Mouse (Mus musculus) heart, postnatal 10 days (tissue): ENCODE results near the gene Usp32. TPM values are rescaled to one million over a fixed set of nuclear protein-coding genes. Genes with fewer than 3 reads are reported as not detected.

Experiments
- DNase-seq, 2 experiments: peaks; one replicate each; pipeline ENCODE4 v3.0.0; 2021
- intact Hi-C: fragments of 180-260 bp; cut with DNase I; formaldehyde crosslinking; loops from one replicate; pipeline ENCODE4 v1.15.1; 2025
- total RNA-seq, 2 experiments: library from RNA; stranded (reverse); gene quantifications; 2 replicates each; pipeline ENCODE4 v1.2.3; 2021

Gene Usp32
- total RNA-seq, 2 experiments from 2014 or later, result 22.7 to 23.1 TPM

DNA sequence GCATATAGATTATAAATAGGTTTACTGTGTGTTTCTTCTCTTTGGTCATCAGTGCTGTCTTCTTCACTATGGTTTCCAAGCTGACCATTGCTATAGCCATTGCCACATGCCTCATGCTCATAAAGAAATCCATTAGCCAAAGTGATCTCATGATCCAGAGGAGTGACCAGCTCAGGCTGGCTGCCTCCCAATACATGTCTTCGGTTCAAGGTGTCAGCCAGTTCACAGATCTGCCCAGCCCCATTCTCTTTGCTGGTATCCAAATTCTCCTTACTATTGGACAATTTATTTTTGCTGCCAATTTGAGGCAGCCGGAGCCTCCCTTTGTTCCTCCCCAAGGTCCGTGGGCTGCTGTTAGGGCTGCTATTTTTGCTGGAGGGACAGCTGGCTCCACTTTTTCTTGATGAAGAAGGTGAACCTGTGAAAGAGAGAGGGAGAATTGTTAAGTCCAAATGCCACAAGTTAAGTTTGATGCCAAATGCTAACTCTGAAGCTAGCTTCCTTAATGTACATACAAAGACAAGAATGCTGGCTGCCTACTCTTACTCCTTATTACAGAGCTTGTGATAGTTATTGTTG lies 151.5 kb downstream of the Usp32 start:
- intact Hi-C loops, result no loop called here
- peak; percentile 40 to 42 for DNase-seq

DNA sequence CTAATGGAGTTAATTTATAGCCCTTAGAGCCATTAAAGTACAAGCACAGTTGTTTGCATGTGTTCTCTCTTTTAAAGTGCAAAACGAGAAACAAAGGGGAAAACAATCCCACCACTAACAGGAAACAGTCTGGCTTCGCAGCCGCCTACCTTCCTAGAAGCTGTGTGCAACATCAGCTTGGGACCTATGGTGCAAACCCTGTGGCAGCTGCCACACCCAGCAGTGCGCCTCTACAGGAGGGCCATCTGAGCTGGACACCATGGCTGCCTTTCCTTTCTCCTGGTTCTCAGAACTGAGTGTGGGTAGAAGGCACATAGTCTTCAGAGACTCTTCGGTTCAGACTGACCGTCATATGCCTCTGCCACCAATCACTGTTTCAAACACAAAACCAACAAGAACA lies 154.5 kb downstream of the Usp32 start:
- intact Hi-C loops, result no loop called here

DNA sequence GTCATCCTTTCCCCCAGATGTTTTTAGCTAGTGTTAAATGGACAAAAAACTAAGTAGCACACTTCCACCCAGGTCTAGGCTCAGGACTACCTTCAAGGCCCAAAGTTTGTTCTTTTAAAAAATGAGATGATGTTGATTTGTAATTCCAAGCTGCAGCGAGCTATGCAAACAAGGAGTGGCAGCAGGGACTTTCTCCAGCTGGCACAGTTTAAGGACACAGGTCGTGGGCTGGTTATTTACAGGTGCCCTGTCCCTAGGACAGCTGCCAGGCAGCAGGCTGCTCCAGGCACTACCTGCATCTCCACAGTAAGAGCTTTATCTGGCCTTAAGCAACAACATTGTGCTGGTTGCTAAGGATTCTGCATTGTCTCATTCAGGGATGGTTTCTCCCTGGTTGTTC lies 159.3 kb downstream of the Usp32 start:
- DNase-seq, result no peak

More for the DNA sequence above, 154.5 kb downstream of the Usp32 start:
- DNase-seq, result no peak

DNA sequence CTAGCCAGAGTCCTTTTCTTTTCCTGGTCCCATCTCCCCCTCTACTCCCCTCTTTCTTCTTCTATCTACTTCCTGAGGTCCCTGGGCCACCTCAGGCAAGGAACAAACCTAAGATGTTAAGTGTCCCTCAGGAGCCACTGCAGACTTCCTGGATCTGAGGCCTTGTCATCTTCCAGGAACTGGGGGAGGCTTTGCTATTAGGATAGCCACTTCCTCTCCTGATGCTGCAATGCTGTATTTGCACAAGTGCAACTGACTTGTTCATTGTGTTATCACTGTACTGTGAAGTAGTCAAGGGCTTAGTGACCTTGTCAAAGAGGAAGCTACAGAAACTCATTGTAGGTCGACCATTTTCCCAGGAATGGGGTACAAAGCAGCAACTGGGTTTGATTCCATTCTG lies 160.6 kb downstream of the Usp32 start:
- intact Hi-C loops, result loop anchor here (2.0 kb wide), 1 partner anchor 21 kb away; no protein-coding TSS in a partner anchor

More for the DNA sequence above, 159.3 kb downstream of the Usp32 start:
- intact Hi-C loops, result no loop called here

DNA sequence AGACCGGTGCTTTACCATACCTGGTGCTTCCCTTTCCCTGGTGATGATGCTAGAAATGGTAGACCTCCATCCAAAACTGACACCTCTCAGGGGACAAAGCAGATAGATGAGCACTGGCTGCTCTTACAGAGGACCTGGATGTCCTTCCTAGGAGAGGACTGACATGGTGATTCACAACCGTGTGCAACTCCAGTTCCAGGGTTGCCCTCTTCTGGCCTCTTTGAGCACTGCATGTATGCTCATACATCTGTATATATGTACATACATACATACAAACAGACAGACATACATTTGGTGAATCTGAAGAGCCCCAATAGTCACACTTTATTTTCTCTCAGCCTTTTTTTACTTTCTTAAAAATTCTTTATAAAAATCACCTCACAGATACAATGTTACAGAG lies 161.8 kb downstream of the Usp32 start:
- DNase-seq, result peak; percentile 39 to 56
- intact Hi-C loops, result loop anchor here (1.0 to 2.0 kb wide), 2 partner anchors 19 to 60 kb away; no protein-coding TSS in a partner anchor

More for the DNA sequence above, 160.6 kb downstream of the Usp32 start:
- DNase-seq, result no peak

DNA sequence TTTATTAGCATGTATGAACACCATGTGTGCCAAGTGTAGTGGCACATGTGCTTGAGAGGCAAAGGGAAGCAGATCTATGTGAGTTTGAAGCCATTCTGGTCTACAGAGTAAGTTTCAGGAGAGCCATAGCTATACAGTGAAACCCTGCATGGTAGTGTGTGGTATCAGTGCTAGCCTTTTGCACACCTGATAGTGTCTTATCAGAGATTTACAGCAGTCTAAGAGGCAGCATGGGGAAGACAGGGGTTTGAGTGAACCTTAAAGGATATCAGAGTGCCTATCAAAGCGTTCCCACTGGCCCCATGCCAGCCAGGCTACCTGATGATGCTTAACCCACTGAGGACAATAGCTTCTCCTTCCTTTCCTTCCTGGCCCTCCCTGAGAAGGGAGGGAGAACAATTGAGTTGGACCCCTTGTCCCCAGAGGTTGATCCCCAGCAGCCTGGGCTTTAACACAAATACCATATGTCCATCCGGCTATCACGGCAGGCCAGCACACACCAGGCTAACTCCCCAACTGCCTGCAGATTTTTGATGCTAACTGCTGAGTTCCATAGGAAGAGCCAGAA lies 162.5 kb downstream of the Usp32 start:
- intact Hi-C loops, result no loop called here
- peak; percentile 55 to 59 for DNase-seq

DNA sequence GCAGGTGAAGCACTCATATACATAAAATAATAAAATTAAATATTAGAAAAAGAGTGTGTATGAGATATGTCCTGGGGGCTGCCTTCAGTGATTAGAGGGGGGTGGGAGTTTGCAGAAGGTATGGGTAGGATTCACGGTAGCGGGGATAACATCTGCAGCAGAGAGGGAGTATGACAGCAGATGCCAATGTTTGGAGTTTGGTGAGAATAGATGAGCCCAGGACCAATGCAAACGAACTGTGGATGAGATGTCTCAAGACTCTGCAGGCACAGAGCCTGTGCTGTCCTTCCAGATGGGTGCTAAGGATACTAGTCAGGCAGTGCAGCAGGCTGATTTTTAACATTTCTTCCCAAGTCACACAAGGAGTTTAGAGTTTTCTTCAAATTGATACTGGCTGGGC lies 163.3 kb downstream of the Usp32 start:
- intact Hi-C loops, result no loop called here
- DNase-seq, result no peak

DNA sequence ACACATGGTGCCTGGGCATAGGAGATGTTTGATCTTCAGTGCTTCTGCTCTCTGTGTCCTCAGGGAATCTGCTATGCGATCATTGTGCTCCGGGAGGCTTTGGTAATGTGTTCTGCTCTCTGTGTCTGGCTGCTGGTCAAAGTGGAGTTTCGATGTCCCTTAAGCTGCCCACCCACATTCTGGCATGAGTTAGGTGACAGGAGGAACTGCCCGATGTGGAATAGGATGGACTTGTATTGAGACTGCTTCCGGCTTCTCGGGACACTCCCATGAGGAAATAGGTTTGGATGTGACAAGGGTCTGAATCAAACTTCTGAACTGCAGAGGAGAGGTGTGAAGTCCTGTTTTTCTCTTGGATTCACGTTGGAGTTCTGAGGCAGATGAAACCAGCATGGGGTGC lies 165.4 kb downstream of the Usp32 start:
- DNase-seq, result no peak
- intact Hi-C loops, result no loop called here

DNA sequence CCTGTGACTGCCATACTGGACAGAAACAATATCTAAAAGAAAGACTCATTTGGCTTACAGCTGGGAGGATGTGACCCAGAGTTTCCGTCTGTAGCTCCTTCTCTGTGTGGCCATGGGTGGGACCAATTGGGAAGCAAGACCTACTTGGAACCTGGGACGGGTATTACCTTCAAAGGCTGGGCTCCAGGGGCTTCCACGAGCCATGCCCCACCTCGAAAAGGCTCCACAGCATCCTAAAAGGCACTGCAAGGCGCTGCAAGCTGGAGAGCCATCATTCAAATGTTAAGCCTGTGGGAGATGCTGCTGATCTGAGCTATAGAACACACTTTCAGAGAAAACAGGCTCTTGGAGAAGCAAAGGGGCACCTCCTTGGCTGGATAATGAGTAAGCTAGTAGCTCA lies 166.3 kb downstream of the Usp32 start:
- DNase-seq, result no peak
- intact Hi-C loops, result no loop called here

DNA sequence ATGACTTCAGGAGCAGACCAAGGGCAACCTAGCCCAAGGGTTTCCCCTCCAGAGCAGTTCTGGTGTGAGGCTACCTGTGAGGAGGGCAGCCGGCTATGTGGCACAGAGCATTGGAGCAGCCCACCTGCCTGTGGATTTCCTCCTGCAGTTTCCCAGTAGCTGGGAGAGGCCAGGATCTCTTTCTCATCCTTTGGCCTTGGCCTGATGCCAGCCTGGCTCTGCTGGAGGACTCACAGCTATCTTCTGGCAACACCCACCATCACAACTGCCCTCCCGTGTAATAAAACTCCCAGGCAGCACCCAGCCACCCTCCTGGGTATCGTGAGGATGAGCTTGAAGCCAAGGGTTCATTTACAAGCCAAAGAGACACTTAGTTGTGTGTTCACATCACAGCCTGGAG lies 167.9 kb downstream of the Usp32 start:
- intact Hi-C loops, result no loop called here
- no peak for DNase-seq

DNA sequence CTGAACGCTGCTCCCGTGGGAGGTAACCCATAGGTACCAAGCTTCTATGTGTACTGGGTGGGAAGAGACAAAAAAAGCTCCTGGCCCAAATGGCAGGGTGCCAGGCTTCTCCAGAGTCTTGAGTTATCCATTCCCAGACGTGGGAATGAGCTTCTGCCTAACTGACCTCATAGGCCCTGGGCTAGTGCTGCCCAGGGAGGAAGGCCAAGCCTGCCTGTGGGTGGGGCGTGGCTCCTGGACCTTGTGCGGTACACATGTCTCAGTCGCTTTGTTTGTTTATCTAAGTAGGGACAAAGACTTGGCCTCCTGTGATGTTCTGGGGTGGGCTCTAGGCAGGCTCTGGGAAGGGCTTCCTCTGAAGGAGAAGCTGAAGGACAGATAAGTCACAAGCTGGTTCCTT lies 171.2 kb downstream of the Usp32 start:
- peak; percentile 56 to 60 for DNase-seq
- intact Hi-C loops, result no loop called here

DNA sequence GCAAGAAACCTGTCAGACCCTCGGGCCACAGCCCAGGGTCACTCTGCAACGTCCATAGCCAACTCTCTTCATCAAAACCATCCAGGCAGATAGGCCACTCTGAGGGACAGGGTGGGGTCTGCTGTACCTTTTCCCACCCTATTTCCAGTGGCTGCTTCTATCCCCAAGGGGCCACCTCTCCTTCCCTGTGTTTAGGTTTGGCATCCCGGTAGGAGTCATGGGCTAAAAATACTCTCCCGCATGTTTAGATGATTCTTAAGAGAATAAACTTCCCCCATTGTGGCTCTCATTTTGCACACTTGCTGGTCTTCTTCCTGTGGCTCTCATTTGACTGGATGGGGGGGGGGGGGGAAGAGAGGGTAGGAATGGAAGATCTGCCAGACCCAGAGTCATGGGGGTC lies 171.7 kb downstream of the Usp32 start:
- DNase-seq, result no peak
- intact Hi-C loops, result no loop called here

DNA sequence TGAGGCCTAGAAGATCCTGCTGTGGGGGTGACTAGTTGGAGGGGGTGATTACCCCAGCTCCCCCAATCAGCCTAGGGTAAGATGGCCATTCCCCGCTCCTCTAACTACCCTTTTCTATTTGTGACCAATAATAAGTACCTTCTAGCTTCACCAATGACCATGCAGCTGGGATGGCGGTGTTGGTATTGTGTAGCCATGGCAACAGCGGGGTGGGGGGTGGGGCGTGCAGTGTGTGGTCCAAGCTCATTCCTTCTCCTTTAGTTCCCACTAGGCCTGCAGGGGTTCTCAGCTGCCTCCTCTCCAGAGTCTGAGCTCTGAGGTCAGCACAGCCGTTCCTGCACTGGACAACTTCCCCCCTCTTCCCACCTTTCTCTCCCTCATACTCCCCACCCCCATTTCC lies 172.8 kb downstream of the Usp32 start:
- intact Hi-C loops, result no loop called here
- no peak for DNase-seq

DNA sequence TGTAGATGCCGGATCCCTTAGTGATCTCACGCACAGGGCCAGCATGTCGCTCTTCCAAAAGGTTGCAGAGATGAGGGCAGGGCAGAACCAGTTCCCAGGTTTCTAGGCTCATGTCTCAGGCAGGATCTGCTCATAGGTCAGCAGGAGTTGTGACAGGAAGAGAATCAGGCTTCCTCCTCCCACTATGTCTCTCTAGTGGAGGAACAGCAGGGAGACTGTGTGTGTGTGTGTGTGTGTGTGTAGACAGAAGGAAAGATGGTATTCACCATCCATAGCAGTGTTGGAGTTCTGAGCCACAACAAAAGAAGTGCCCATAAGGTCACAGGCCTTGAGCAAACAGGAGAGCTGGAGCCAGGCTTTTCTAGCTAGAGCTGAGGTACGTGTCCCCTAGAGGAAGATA lies 173.3 kb downstream of the Usp32 start:
- intact Hi-C loops, result no loop called here
- DNase-seq, result no peak

DNA sequence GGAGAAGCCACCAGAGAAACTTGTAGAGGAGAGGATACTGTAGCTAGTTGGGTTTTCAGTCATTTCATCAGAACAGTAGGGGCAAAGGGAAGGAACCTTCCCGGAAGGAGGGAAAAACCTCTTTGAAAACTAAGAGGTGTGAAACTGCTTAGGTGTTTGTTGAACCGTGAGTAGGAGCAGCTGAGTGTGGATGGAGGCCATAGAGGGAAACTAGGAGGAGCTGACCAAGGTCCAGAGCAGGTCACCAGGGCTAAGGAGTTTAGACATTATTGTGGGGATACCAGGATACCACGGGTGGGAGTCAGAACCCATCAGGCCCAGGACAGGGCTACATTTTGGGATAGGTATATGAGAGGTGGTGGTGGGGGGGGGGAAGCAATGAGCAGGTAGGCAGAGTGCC lies 176.4 kb downstream of the Usp32 start:
- intact Hi-C loops, result no loop called here
- DNase-seq, result no peak

DNA sequence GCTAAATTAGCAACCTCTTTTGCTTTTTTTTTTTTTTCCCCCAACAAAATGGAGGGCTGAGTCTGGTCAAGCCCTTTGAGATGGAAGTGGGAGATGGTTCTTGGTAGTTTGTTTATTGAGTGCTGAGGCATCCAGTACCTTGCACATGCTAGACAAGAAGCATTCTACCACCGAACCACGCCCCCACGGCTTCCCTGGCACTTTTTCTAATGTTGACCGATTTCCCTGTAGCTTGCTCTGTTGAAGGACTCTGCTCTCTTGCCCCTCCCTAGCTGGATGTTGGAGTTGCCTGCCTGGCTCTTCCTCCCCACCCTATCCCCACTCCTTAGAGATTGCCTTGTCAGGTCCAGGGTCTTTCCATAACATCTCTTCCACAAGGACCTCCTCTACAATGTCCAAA lies 177.4 kb downstream of the Usp32 start:
- DNase-seq, result no peak
- intact Hi-C loops, result no loop called here

DNA sequence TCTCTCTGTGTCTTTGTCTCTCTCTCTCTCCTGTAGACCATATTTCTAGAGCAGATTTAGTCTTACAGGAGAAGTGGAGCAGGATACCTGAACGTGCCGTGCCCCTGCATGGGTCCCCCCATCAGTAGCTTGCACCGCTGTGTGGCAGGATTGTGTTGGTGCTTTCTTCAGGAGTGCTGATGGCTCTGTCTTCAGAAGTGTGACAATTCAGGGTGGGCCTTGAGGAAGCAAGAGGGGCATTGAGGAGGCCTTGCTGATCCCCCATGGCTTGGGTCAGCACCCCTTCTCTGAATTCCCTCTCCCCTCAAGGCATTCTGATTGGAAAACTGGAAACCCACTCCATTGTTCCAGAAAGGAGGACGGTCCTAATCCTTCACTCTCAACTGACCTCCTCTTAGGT lies 178.4 kb downstream of the Usp32 start:
- intact Hi-C loops, result no loop called here
- DNase-seq, result no peak

DNA sequence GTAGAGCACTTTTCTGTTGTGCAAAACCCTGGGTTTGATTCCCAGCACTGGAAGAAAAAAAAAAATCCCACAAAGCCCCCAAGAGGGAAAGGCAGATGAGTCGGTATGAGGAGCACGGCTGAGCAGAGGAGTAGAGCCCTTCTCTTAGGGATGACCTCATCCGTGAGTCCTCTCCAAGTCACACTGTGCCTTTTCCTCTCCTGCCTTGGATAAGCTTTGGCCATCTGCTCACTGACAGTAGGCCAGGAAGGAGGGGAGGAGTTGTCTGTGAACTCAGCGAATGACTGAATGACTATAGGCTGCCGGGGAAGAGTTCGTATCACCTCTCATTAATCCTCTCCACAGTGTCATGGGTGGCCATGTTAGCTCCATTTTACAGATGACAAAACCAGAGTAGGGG lies 179.2 kb downstream of the Usp32 start:
- DNase-seq, result no peak
- intact Hi-C loops, result no loop called here

DNA sequence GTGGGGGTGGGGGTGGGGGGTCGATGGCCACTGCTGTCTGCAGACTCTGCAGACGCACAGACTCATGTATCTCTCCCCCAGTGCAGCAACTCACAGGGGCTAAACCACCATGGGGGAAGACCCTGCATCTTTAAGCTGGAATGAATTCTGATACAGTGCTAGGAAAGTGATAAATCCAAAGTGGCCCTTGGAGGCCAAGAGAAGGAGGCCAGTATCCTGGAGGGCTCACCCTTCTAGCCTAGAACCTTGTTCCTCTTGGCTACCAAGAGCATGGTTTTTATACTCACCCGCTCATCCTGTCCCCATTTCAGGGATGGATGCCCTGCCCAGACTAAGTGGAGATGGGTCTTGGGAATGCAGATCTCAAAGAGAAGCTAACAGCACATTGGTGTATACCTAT lies 179.7 kb downstream of the Usp32 start:
- DNase-seq, result no peak
- intact Hi-C loops, result no loop called here

DNA sequence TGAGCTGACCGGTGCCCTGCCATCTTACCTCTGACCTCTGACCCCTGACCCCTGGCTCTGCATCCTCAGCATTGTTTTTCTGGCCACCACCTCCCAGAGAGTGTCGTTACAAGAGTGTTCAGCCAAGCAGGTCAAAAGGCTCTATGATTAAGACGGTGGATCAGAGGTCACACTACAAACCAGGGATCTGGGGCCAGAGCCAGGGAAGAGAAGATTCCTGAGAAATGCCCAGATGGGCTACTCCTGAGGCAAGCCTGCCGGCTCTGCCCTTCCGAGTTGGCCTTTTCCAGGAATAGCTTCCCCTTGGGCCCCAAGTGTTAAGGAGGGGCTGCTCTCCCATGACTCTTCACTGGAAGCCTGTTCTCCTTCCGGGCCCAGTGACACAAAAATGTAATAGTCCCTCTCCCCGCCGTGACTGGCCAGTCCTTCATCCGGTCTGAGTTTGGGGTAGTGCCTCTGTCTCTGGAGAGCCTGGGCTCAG lies 180.2 kb downstream of the Usp32 start:
- peak; percentile 53 to 61 for DNase-seq
- intact Hi-C loops, result loop anchor here (2.0 kb wide), 1 partner anchor 19 kb away; no protein-coding TSS in a partner anchor

DNA sequence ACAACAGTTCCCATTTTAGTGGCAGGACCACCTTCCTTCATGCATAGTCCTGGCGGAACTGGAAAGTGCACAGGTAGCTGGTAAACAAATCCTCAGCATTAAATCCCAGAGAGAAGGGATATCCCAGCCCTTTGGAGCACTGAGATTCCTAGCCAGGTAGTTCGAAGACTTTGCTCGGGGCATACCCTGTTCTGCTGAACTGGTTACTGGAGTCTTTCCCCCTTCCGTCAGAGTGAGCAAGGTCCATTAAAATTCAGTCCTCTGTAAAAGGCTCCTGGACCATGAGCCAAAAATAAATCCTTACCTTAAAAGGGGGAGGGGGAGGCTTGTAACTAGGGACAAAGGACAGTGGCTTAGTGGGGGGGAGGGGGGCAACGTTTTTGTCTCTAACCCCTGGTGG lies 180.8 kb downstream of the Usp32 start:
- no peak for DNase-seq
- intact Hi-C loops, result loop anchor here (2.0 kb wide), 1 partner anchor 20 kb away; no protein-coding TSS in a partner anchor

DNA sequence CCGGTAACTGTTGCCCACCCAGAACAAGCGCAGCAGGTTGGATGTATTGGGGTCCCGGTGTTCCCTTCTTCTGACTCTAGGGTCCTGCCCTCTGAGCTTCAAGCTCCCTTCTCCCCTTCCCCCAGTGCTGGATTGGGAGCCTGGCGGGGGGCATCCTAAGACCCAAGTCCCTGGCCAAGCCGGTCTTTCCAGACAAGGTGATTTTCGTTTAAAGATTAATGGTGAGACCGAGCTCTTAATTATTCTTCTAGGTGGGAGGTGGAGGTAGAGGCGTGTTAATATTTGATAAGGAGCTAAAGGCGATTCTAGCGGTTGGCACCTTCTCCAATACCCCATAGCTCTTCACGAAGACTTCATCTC lies 181.7 kb downstream of the Usp32 start:
- intact Hi-C loops, result loop anchor here (2.0 kb wide), 1 partner anchor 21 kb away; no protein-coding TSS in a partner anchor
- no peak for DNase-seq
